Mouse (Mus musculus): Measurements from ENCODE around the gene Akap2.

- TF ChIP-seq CTCF (IDR thresholded peaks at IDR 0.05; ENCODE audit: low read depth, low read length) (no peak), GATA2 (IDR thresholded peaks at IDR 0.05; ENCODE audit: borderline replicate concordance, low read depth, low read length) (no peak), GATA1 (IDR thresholded peaks at IDR 0.05; ENCODE audit: borderline replicate concordance, low read length) (no peak)
These were observed 108.8 kb downstream of the Akap2 start for GRCm38 (mm10) chr4:57826272-57826671.
